Mouse (Mus musculus): ENCODE data around the gene Fam173b. TPM values are rescaled to one million over a fixed set of nuclear protein-coding genes. Genes with fewer than 3 reads are reported as not detected.

The Fam173b gene
- polyA plus RNA-seq, 1 experiment from 2014 or later = 11.6 TPM

- WGBS = 90% methylated on average over 6 of the region's 6 CpGs
- Histone ChIP-seq H3K4me2 (no peak overlapping the region), H3K36me3 (peaks cover 5% of the 10 kb centered on the region; the same call in 1 of the 2 replicates), H3K4me1 (peaks cover 8% of the 10 kb centered on the region; the same call in 1 of the 2 replicates), H3K9ac (replicated peaks) (no peak overlapping the region), H3K4me3 (replicated peaks) (no peak overlapping the region), H3K27me3 (replicated peaks) (no peaks in the 10 kb centered on the region), H3K27ac (replicated peaks) (no peak overlapping the region), H3K9me3 (replicated peaks) (no peaks in the 10 kb centered on the region)
- no peak for ATAC-seq (ENCODE audit: low FRiP score)
These were observed 12.3 kb downstream of the Fam173b start for GRCm38 (mm10) chr15:31613826-31614453.

GRCm38 (mm10) chr15:31614666-31615065 is 13.0 kb downstream of the Fam173b start:
- peaks cover 5% of the 10 kb centered on the region; the same call in 1 of the 2 replicates for H3K36me3 ChIP-seq
- no peak for ATAC-seq (ENCODE audit: low FRiP score)
- H3K27me3 ChIP-seq (replicated peaks) = no peaks in the 10 kb centered on the region
- 91% methylated on average over 2 of the region's 2 CpGs for WGBS
- no peaks in the 10 kb centered on the region for H3K9me3 ChIP-seq (replicated peaks)
- no peak overlapping the region for H3K4me3 ChIP-seq (replicated peaks)
- H3K9ac ChIP-seq (replicated peaks) = no peak overlapping the region
- no peak overlapping the region for H3K27ac ChIP-seq (replicated peaks)
- H3K4me2 ChIP-seq = no peak overlapping the region
- peaks cover 5% of the 10 kb centered on the region; the same call in 1 of the 2 replicates for H3K4me1 ChIP-seq

GRCm38 (mm10) chr15:31617261-31617660 is 15.6 kb downstream of the Fam173b start:
- 85% methylated on average over 9 of the region's 9 CpGs for WGBS
- H3K4me3 ChIP-seq (replicated peaks) = no peak overlapping the region
- no peaks in the 10 kb centered on the region for H3K27me3 ChIP-seq (replicated peaks)
- no peak overlapping the region for H3K9ac ChIP-seq (replicated peaks)
- H3K4me1 ChIP-seq = no peaks in the 10 kb centered on the region
- H3K4me2 ChIP-seq = no peak overlapping the region
- no peaks in the 10 kb centered on the region for H3K9me3 ChIP-seq (replicated peaks)
- H3K27ac ChIP-seq (replicated peaks) = no peak overlapping the region
- peaks cover 5% of the 10 kb centered on the region; the same call in 1 of the 2 replicates for H3K36me3 ChIP-seq
- no peak for ATAC-seq (ENCODE audit: low FRiP score)

GRCm38 (mm10) chr15:31619521-31619920 is 17.9 kb downstream of the Fam173b start:
- Histone ChIP-seq H3K27ac (replicated peaks) (no peak overlapping the region), H3K9ac (replicated peaks) (no peak overlapping the region), H3K4me3 (replicated peaks) (no peak overlapping the region), H3K36me3 (peaks cover 5% of the 10 kb centered on the region; the same call in 1 of the 2 replicates), H3K4me1 (no peaks in the 10 kb centered on the region), H3K9me3 (replicated peaks) (no peaks in the 10 kb centered on the region), H3K27me3 (replicated peaks) (no peaks in the 10 kb centered on the region), H3K4me2 (no peak overlapping the region)
- WGBS = 96% methylated on average over 8 of the region's 8 CpGs
- ATAC-seq (ENCODE audit: low FRiP score) = no peak

GRCm38 (mm10) chr15:31627277-31628154 is 25.9 kb downstream of the Fam173b start:
- ATAC-seq (ENCODE audit: low FRiP score) = no peak
- Histone ChIP-seq H3K36me3 (no peaks in the 10 kb centered on the region), H3K4me2 (no peak overlapping the region), H3K9me3 (replicated peaks) (no peaks in the 10 kb centered on the region), H3K27ac (replicated peaks) (peak overlapping the region; percentile 60), H3K4me3 (replicated peaks) (no peak overlapping the region), H3K27me3 (replicated peaks) (no peaks in the 10 kb centered on the region), H3K9ac (replicated peaks) (no peak overlapping the region), H3K4me1 (peaks cover 13% of the 10 kb centered on the region)
- WGBS = 48% methylated on average over 12 of the region's 12 CpGs

- no peaks in the 10 kb centered on the region for H3K27me3 ChIP-seq (replicated peaks)
- no peak overlapping the region for H3K9ac ChIP-seq (replicated peaks)
- no peak overlapping the region for H3K4me3 ChIP-seq (replicated peaks)
- H3K4me2 ChIP-seq = no peak overlapping the region
- 63% methylated on average over 10 of the region's 10 CpGs for WGBS
- no peaks in the 10 kb centered on the region for H3K36me3 ChIP-seq
- no peak for ATAC-seq (ENCODE audit: low FRiP score)
- peaks cover 13% of the 10 kb centered on the region for H3K4me1 ChIP-seq
- H3K9me3 ChIP-seq (replicated peaks) = no peaks in the 10 kb centered on the region
- no peak overlapping the region for H3K27ac ChIP-seq (replicated peaks)
These were observed 26.5 kb downstream of the Fam173b start for GRCm38 (mm10) chr15:31628180-31628579.

GRCm38 (mm10) chr15:31629556-31629955 is 27.9 kb downstream of the Fam173b start:
- H3K4me3 ChIP-seq (replicated peaks) = no peak overlapping the region
- no peak for ATAC-seq (ENCODE audit: low FRiP score)
- 87% methylated on average over 3 of the region's 3 CpGs for WGBS

GRCm38 (mm10) chr15:31631396-31631858 is 29.8 kb downstream of the Fam173b start:
- ATAC-seq (ENCODE audit: low FRiP score) = peak; percentile 33; the same call in 1 of the 2 replicates

More at GRCm38 (mm10) chr15:31629556-31629955, 27.9 kb downstream of the Fam173b start:
- Histone ChIP-seq H3K4me2 (no peak overlapping the region), H3K36me3 (no peaks in the 10 kb centered on the region), H3K9ac (replicated peaks) (no peak overlapping the region), H3K9me3 (replicated peaks) (no peaks in the 10 kb centered on the region), H3K27me3 (replicated peaks) (no peaks in the 10 kb centered on the region), H3K4me1 (peaks cover 13% of the 10 kb centered on the region), H3K27ac (replicated peaks) (no peak overlapping the region)

GRCm38 (mm10) chr15:31632478-31632877 is 30.8 kb downstream of the Fam173b start:
- H3K9me3 ChIP-seq (replicated peaks) = no peaks in the 10 kb centered on the region
- no peak overlapping the region for H3K9ac ChIP-seq (replicated peaks)
- no peak overlapping the region for H3K4me2 ChIP-seq
- H3K27ac ChIP-seq (replicated peaks) = no peak overlapping the region
- ATAC-seq (ENCODE audit: low FRiP score) = no peak
- H3K36me3 ChIP-seq = no peaks in the 10 kb centered on the region
- 87% methylated on average over 4 of the region's 4 CpGs for WGBS
- peaks cover 13% of the 10 kb centered on the region for H3K4me1 ChIP-seq
- no peaks in the 10 kb centered on the region for H3K27me3 ChIP-seq (replicated peaks)
- H3K4me3 ChIP-seq (replicated peaks) = no peak overlapping the region

More at GRCm38 (mm10) chr15:31631396-31631858, 29.8 kb downstream of the Fam173b start:
- Histone ChIP-seq H3K9me3 (replicated peaks) (no peaks in the 10 kb centered on the region), H3K4me1 (peaks cover 13% of the 10 kb centered on the region), H3K36me3 (no peaks in the 10 kb centered on the region), H3K27me3 (replicated peaks) (no peaks in the 10 kb centered on the region), H3K27ac (replicated peaks) (no peak overlapping the region), H3K9ac (replicated peaks) (no peak overlapping the region), H3K4me2 (no peak overlapping the region), H3K4me3 (replicated peaks) (no peak overlapping the region)
- 60% methylated on average over 12 of the region's 12 CpGs for WGBS

GRCm38 (mm10) chr15:31634582-31634981 is 32.9 kb downstream of the Fam173b start:
- H3K27me3 ChIP-seq (replicated peaks) = no peaks in the 10 kb centered on the region
- no peaks in the 10 kb centered on the region for H3K9me3 ChIP-seq (replicated peaks)
- peaks cover 3% of the 10 kb centered on the region; the same call in 1 of the 2 replicates for H3K4me1 ChIP-seq
- no peaks in the 10 kb centered on the region for H3K36me3 ChIP-seq
- H3K4me3 ChIP-seq (replicated peaks) = no peak overlapping the region
- 80% methylated on average over 6 of the region's 6 CpGs for WGBS
- no peak overlapping the region for H3K4me2 ChIP-seq
- no peak for ATAC-seq (ENCODE audit: low FRiP score)
- H3K27ac ChIP-seq (replicated peaks) = no peak overlapping the region
- H3K9ac ChIP-seq (replicated peaks) = no peak overlapping the region

GRCm38 (mm10) chr15:31636091-31636595 is 34.5 kb downstream of the Fam173b start:
- no peak for ATAC-seq (ENCODE audit: low FRiP score)
- no peak overlapping the region for H3K9ac ChIP-seq (replicated peaks)
- no peak overlapping the region for H3K4me2 ChIP-seq
- H3K4me1 ChIP-seq = peaks cover 3% of the 10 kb centered on the region; the same call in 1 of the 2 replicates
- H3K36me3 ChIP-seq = no peaks in the 10 kb centered on the region
- no peak overlapping the region for H3K4me3 ChIP-seq (replicated peaks)
- no peaks in the 10 kb centered on the region for H3K27me3 ChIP-seq (replicated peaks)
- H3K27ac ChIP-seq (replicated peaks) = no peak overlapping the region
- 91% methylated on average over 9 of the region's 9 CpGs for WGBS
- H3K9me3 ChIP-seq (replicated peaks) = no peaks in the 10 kb centered on the region

Data from neural tube, embryonic 15.5 days (tissue).